Mouse (Mus musculus) lung, embryonic 15.5 days (tissue): ENCODE measurements at regions not wholly inside any gene's neighbourhood (a gene's known extent, or its start where the extent isn't known, plus 50 kb on each side); places are given as distances from the start of the nearest gene placed in this dataset.
A peak's percentile ranks its signal among the peaks of the same experiment; 100 is the strongest.

Experiments
- ATAC-seq: fragments of 200-750 bp; cut with Nextera tagmentation; 2 replicates; pipeline ENCODE4 v1.8.0; 2017; ENCODE audit warnings: moderate number of reproducible peaks, borderline replicate concordance; ENCODE audit not compliant: low FRiP score, low TSS enrichment; ENCODE audit errors: extremely low read depth
- H3K27ac ChIP-seq: fragments of 300-500 bp; sonication (generic); 2 replicates; pipeline ENCODE4 v1.5.1; 2015; ENCODE audit warnings: moderate library complexity, mild to moderate bottlenecking, inconsistent platforms
- H3K27me3 ChIP-seq: fragments of 300-500 bp; sonication (generic); 2 replicates; pipeline ENCODE4 v1.6.1; 2015; ENCODE audit warnings: inconsistent platforms
- H3K36me3 ChIP-seq: fragments of 300-500 bp; sonication (generic); 2 replicates; pipeline ENCODE4 v1.6.1; 2015; ENCODE audit warnings: inconsistent platforms
- H3K4me1 ChIP-seq: fragments of 300-500 bp; sonication (generic); 2 replicates; pipeline ENCODE4 v1.6.1; 2015; ENCODE audit warnings: inconsistent platforms
- H3K4me2 ChIP-seq: fragments of 300-500 bp; sonication (generic); 2 replicates; pipeline ENCODE4 v1.6.1; 2015; ENCODE audit warnings: inconsistent platforms, mild to moderate bottlenecking, moderate library complexity
- H3K4me3 ChIP-seq: fragments of 300-500 bp; sonication (generic); 2 replicates; pipeline ENCODE4 v1.5.1; 2015; ENCODE audit warnings: mild to moderate bottlenecking, inconsistent platforms
- H3K9ac ChIP-seq: fragments of 300-500 bp; sonication (generic); 2 replicates; pipeline ENCODE4 v1.6.1; 2015; ENCODE audit warnings: inconsistent platforms
- H3K9me3 ChIP-seq: fragments of 300-500 bp; sonication (generic); 2 replicates; pipeline ENCODE4 v1.6.1; 2016; ENCODE audit warnings: inconsistent platforms
- WGBS: fragments of 180-500 bp; shearing (Covaris S2); methylation state at CpG from one replicate; pipeline ENCODE4 v1.1.7; 2015; 5-methylcytosine and 5-hydroxymethylcytosine counted together

GRCm38 (mm10) chr12:70725326-70725725 lies 100.0 kb upstream of the Frmd6 start:
- Histone ChIP-seq H3K9ac (no peak overlapping the region), H3K27me3 (no peaks in the 10 kb centered on the region), H3K27ac (no peak overlapping the region), H3K4me2 (no peak overlapping the region), H3K36me3 (no peaks in the 10 kb centered on the region), H3K4me1 (peaks cover 22% of the 10 kb centered on the region), H3K4me3 (no peak overlapping the region), H3K9me3 (no peaks in the 10 kb centered on the region)
- no peak for ATAC-seq
- WGBS: 80% methylated on average over 1 of the region's 1 CpGs

GRCm38 (mm10) chr12:70727496-70728259 lies 97.6 kb upstream of the Frmd6 start:
- no peak for ATAC-seq

GRCm38 (mm10) chr12:70728407-70728806 lies 96.9 kb upstream of the Frmd6 start:
- no peak overlapping the region for H3K27ac ChIP-seq
- ATAC-seq: no peak
- 92% methylated on average over 1 of the region's 1 CpGs for WGBS
- H3K9me3 ChIP-seq: no peaks in the 10 kb centered on the region
- no peaks in the 10 kb centered on the region for H3K36me3 ChIP-seq
- H3K27me3 ChIP-seq: no peaks in the 10 kb centered on the region
- H3K4me1 ChIP-seq: peaks cover 21% of the 10 kb centered on the region
- H3K9ac ChIP-seq: no peak overlapping the region
- H3K4me3 ChIP-seq: no peak overlapping the region
- H3K4me2 ChIP-seq: no peak overlapping the region

More at GRCm38 (mm10) chr12:70727496-70728259, 97.6 kb upstream of the Frmd6 start:
- Histone ChIP-seq H3K9ac (no peak overlapping the region), H3K4me2 (no peak overlapping the region), H3K27me3 (no peaks in the 10 kb centered on the region), H3K36me3 (no peaks in the 10 kb centered on the region), H3K27ac (no peak overlapping the region), H3K4me1 (peaks cover 21% of the 10 kb centered on the region), H3K9me3 (no peaks in the 10 kb centered on the region), H3K4me3 (no peak overlapping the region)
- WGBS: 66% methylated on average over 10 of the region's 10 CpGs

GRCm38 (mm10) chr12:70729961-70730360 lies 95.4 kb upstream of the Frmd6 start:
- Histone ChIP-seq H3K9me3 (no peaks in the 10 kb centered on the region), H3K27ac (peak overlapping the region; percentile 50), H3K27me3 (no peaks in the 10 kb centered on the region), H3K9ac (no peak overlapping the region), H3K4me2 (no peak overlapping the region), H3K4me3 (no peak overlapping the region), H3K36me3 (no peaks in the 10 kb centered on the region), H3K4me1 (peaks cover 21% of the 10 kb centered on the region)
- ATAC-seq: no peak
- 27% methylated on average over 6 of the region's 6 CpGs for WGBS

GRCm38 (mm10) chr12:70731498-70731897 lies 93.8 kb upstream of the Frmd6 start:
- WGBS: 60% methylated on average over 6 of the region's 6 CpGs
- no peaks in the 10 kb centered on the region for H3K36me3 ChIP-seq
- no peak overlapping the region for H3K4me3 ChIP-seq
- H3K27me3 ChIP-seq: no peaks in the 10 kb centered on the region
- H3K4me1 ChIP-seq: peaks cover 21% of the 10 kb centered on the region
- no peak overlapping the region for H3K4me2 ChIP-seq
- no peaks in the 10 kb centered on the region for H3K9me3 ChIP-seq
- ATAC-seq: no peak
- no peak overlapping the region for H3K9ac ChIP-seq
- H3K27ac ChIP-seq: peak overlapping the region; percentile 41; the same call in 1 of the 2 replicates

GRCm38 (mm10) chr12:70732591-70732990 lies 92.7 kb upstream of the Frmd6 start:
- Histone ChIP-seq H3K27me3 (no peaks in the 10 kb centered on the region), H3K4me3 (no peak overlapping the region), H3K9me3 (no peaks in the 10 kb centered on the region), H3K4me1 (peaks cover 21% of the 10 kb centered on the region), H3K4me2 (no peak overlapping the region), H3K9ac (no peak overlapping the region), H3K36me3 (no peaks in the 10 kb centered on the region), H3K27ac (no peak overlapping the region)
- WGBS: 88% methylated on average over 3 of the region's 3 CpGs
- ATAC-seq: no peak

- Histone ChIP-seq H3K4me3 (no peak overlapping the region), H3K27ac (no peak overlapping the region), H3K4me1 (0 out of 2 replicates have a peak, but pooled peaks cover 6% of the 10 kb centered on the region), H3K27me3 (no peaks in the 10 kb centered on the region), H3K36me3 (no peaks in the 10 kb centered on the region), H3K9ac (no peak overlapping the region), H3K4me2 (no peak overlapping the region), H3K9me3 (no peaks in the 10 kb centered on the region)
- no peak for ATAC-seq
- WGBS: 69% methylated on average over 3 of the region's 3 CpGs
Observed at GRCm38 (mm10) chr12:70738554-70738953, 86.8 kb upstream of the Frmd6 start.

GRCm38 (mm10) chr12:70739316-70739715 lies 86.0 kb upstream of the Frmd6 start:
- no peak overlapping the region for H3K9ac ChIP-seq
- 0 out of 2 replicates have a peak, but pooled peaks cover 6% of the 10 kb centered on the region for H3K4me1 ChIP-seq
- no peak for ATAC-seq
- no peak overlapping the region for H3K4me2 ChIP-seq
- WGBS: 87% methylated on average over 6 of the region's 6 CpGs
- H3K9me3 ChIP-seq: no peaks in the 10 kb centered on the region
- no peaks in the 10 kb centered on the region for H3K27me3 ChIP-seq
- H3K27ac ChIP-seq: no peak overlapping the region
- no peak overlapping the region for H3K4me3 ChIP-seq
- H3K36me3 ChIP-seq: no peaks in the 10 kb centered on the region

GRCm38 (mm10) chr12:70739766-70740165 lies 85.5 kb upstream of the Frmd6 start:
- Histone ChIP-seq H3K27me3 (no peaks in the 10 kb centered on the region), H3K9ac (no peak overlapping the region), H3K4me2 (no peak overlapping the region), H3K9me3 (no peaks in the 10 kb centered on the region), H3K27ac (peak overlapping the region; percentile 8; the same call in 1 of the 2 replicates), H3K4me3 (no peak overlapping the region), H3K36me3 (no peaks in the 10 kb centered on the region), H3K4me1 (0 out of 2 replicates have a peak, but pooled peaks cover 6% of the 10 kb centered on the region)
- WGBS: 48% methylated on average over 7 of the region's 7 CpGs
- no peak for ATAC-seq

GRCm38 (mm10) chr12:70742836-70743235 lies 82.5 kb upstream of the Frmd6 start:
- no peak for ATAC-seq
- no peaks in the 10 kb centered on the region for H3K9me3 ChIP-seq
- H3K9ac ChIP-seq: no peak overlapping the region
- no peak overlapping the region for H3K27ac ChIP-seq
- no peaks in the 10 kb centered on the region for H3K27me3 ChIP-seq
- no peak overlapping the region for H3K4me3 ChIP-seq
- H3K36me3 ChIP-seq: no peaks in the 10 kb centered on the region
- 59% methylated on average over 3 of the region's 3 CpGs for WGBS
- 0 out of 2 replicates have a peak, but pooled peaks cover 6% of the 10 kb centered on the region for H3K4me1 ChIP-seq
- no peak overlapping the region for H3K4me2 ChIP-seq

GRCm38 (mm10) chr12:70745681-70746080 lies 79.6 kb upstream of the Frmd6 start:
- Histone ChIP-seq H3K9ac (no peak overlapping the region), H3K4me2 (no peak overlapping the region), H3K36me3 (no peaks in the 10 kb centered on the region), H3K9me3 (no peaks in the 10 kb centered on the region), H3K4me3 (no peak overlapping the region), H3K4me1 (peaks cover 5% of the 10 kb centered on the region; the same call in 1 of the 2 replicates), H3K27me3 (no peaks in the 10 kb centered on the region), H3K27ac (no peak overlapping the region)
- ATAC-seq: no peak
- 62% methylated on average over 2 of the region's 2 CpGs for WGBS

GRCm38 (mm10) chr12:70749651-70750050 lies 75.7 kb upstream of the Frmd6 start:
- Histone ChIP-seq H3K9me3 (no peaks in the 10 kb centered on the region), H3K27me3 (no peaks in the 10 kb centered on the region), H3K4me1 (peaks cover 18% of the 10 kb centered on the region), H3K36me3 (no peaks in the 10 kb centered on the region), H3K4me3 (no peak overlapping the region), H3K4me2 (no peak overlapping the region), H3K9ac (no peak overlapping the region), H3K27ac (no peak overlapping the region)
- 72% methylated on average over 2 of the region's 2 CpGs for WGBS
- no peak for ATAC-seq
